Mouse (Mus musculus) limb, embryonic 10.5 days (tissue): Measurements from ENCODE around the gene Stum. TPM values are rescaled to one million over a fixed set of nuclear protein-coding genes. Genes with fewer than 3 reads are reported as not detected.

Experiments used
- DNase-seq: peaks from one replicate; pipeline ENCODE4 v3.0.0-alpha.2; 2017; ENCODE audit warnings: low spot score
- H3K27ac ChIP-seq: fragments of 300-500 bp; sonication (generic); 2 replicates; pipeline ENCODE4 v1.5.1; 2016; ENCODE audit warnings: mild to moderate bottlenecking
- H3K27me3 ChIP-seq: fragments of 300-500 bp; sonication (generic); 2 replicates; pipeline ENCODE4 v1.6.1; 2016; ENCODE audit warnings: low read depth, mild to moderate bottlenecking; ENCODE audit not compliant: poor library complexity, severe bottlenecking
- H3K36me3 ChIP-seq: fragments of 300-500 bp; sonication (generic); 2 replicates; pipeline ENCODE4 v1.6.1; 2016; ENCODE audit warnings: mild to moderate bottlenecking, moderate library complexity
- H3K4me1 ChIP-seq: fragments of 300-500 bp; sonication (generic); 2 replicates; pipeline ENCODE4 v1.6.1; 2016
- H3K4me3 ChIP-seq: fragments of 300-500 bp; sonication (generic); 2 replicates; pipeline ENCODE4 v1.5.1; 2016; ENCODE audit warnings: mild to moderate bottlenecking, moderate library complexity
- H3K9me3 ChIP-seq: fragments of 300-500 bp; sonication (generic); replicated peaks from 2 replicates; pipeline ENCODE4 v1.6.1; 2016; ENCODE audit warnings: mild to moderate bottlenecking
- WGBS: fragments of 180-500 bp; shearing (Covaris S2); methylation state at CpG from one replicate; pipeline ENCODE4 v1.1.7; 2016; 5-methylcytosine and 5-hydroxymethylcytosine counted together
- polyA plus RNA-seq: library from polyadenylated mRNA; unstranded; fragments of >200 nt; fragmentation: Nextera tagmentation; extraction: Ambion mirVana; gene quantifications from 2 replicates; pipeline ENCODE4 v1.2.1, GENCODE M21; 2016

Stum gene
- polyA plus RNA-seq, 1 experiment from 2014 or later: 0.60 TPM

GRCm38 (mm10) chr1:180510879-180511278 is 27.6 kb upstream of the Stum start:
- H3K4me1 ChIP-seq: peaks cover 7% of the 10 kb centered on the region
- no peaks in the 10 kb centered on the region for H3K9me3 ChIP-seq
- H3K27ac ChIP-seq: no peak overlapping the region
- no peak overlapping the region for H3K4me3 ChIP-seq
- peaks cover 8% of the 10 kb centered on the region; the same call in 1 of the 2 replicates for H3K27me3 ChIP-seq
- WGBS: 49% methylated on average over 4 of the region's 4 CpGs
- H3K36me3 ChIP-seq: no peaks in the 10 kb centered on the region
- DNase-seq: no peak

GRCm38 (mm10) chr1:180510442-180510841 is 27.1 kb upstream of the Stum start:
- peak; percentile 32 for DNase-seq
- H3K27ac ChIP-seq: no peak overlapping the region
- H3K4me3 ChIP-seq: no peak overlapping the region
- no peaks in the 10 kb centered on the region for H3K36me3 ChIP-seq
- H3K27me3 ChIP-seq: peaks cover 8% of the 10 kb centered on the region; the same call in 1 of the 2 replicates
- no peaks in the 10 kb centered on the region for H3K9me3 ChIP-seq
- WGBS: 60% methylated on average over 15 of the region's 15 CpGs
- peaks cover 7% of the 10 kb centered on the region for H3K4me1 ChIP-seq

GRCm38 (mm10) chr1:180508662-180509061 is 25.4 kb upstream of the Stum start:
- 59% methylated on average over 7 of the region's 7 CpGs for WGBS
- Histone ChIP-seq H3K4me1 (peaks cover 7% of the 10 kb centered on the region), H3K4me3 (no peak overlapping the region), H3K9me3 (no peaks in the 10 kb centered on the region), H3K36me3 (no peaks in the 10 kb centered on the region), H3K27ac (no peak overlapping the region), H3K27me3 (peaks cover 8% of the 10 kb centered on the region; the same call in 1 of the 2 replicates)
- no peak for DNase-seq

GRCm38 (mm10) chr1:180507291-180507791 is 24.0 kb upstream of the Stum start:
- DNase-seq: no peak
- Histone ChIP-seq H3K27me3 (peaks cover 8% of the 10 kb centered on the region; the same call in 1 of the 2 replicates), H3K9me3 (no peaks in the 10 kb centered on the region), H3K4me1 (peaks cover 13% of the 10 kb centered on the region), H3K4me3 (no peak overlapping the region), H3K27ac (no peak overlapping the region), H3K36me3 (no peaks in the 10 kb centered on the region)
- 82% methylated on average over 7 of the region's 7 CpGs for WGBS

GRCm38 (mm10) chr1:180506341-180506740 is 23.0 kb upstream of the Stum start:
- Histone ChIP-seq H3K4me1 (peaks cover 13% of the 10 kb centered on the region), H3K27ac (no peak overlapping the region), H3K36me3 (no peaks in the 10 kb centered on the region), H3K9me3 (no peaks in the 10 kb centered on the region), H3K4me3 (no peak overlapping the region), H3K27me3 (peaks cover 8% of the 10 kb centered on the region; the same call in 1 of the 2 replicates)
- 89% methylated on average over 7 of the region's 7 CpGs for WGBS
- DNase-seq: no peak

- 89% methylated on average over 5 of the region's 5 CpGs for WGBS
- Histone ChIP-seq H3K4me3 (no peak overlapping the region), H3K4me1 (peaks cover 10% of the 10 kb centered on the region), H3K36me3 (no peaks in the 10 kb centered on the region), H3K27me3 (peaks cover 8% of the 10 kb centered on the region; the same call in 1 of the 2 replicates), H3K27ac (no peak overlapping the region), H3K9me3 (no peaks in the 10 kb centered on the region)
- no peak for DNase-seq
Observed at GRCm38 (mm10) chr1:180504899-180505298, 21.6 kb upstream of the Stum start.

GRCm38 (mm10) chr1:180503484-180503883 is 20.2 kb upstream of the Stum start:
- no peak for DNase-seq
- no peaks in the 10 kb centered on the region for H3K36me3 ChIP-seq
- 67% methylated on average over 5 of the region's 5 CpGs for WGBS
- H3K4me3 ChIP-seq: no peak overlapping the region
- no peaks in the 10 kb centered on the region for H3K9me3 ChIP-seq
- H3K27ac ChIP-seq: no peak overlapping the region; the same call in 1 of the 2 replicates
- H3K4me1 ChIP-seq: peaks cover 11% of the 10 kb centered on the region
- peaks cover under 1% of the 10 kb centered on the region; the same call in 1 of the 2 replicates for H3K27me3 ChIP-seq

GRCm38 (mm10) chr1:180502566-180502965 is 19.3 kb upstream of the Stum start:
- WGBS: 69% methylated on average over 4 of the region's 4 CpGs
- Histone ChIP-seq H3K27ac (no peak overlapping the region; the same call in 1 of the 2 replicates), H3K27me3 (no peaks in the 10 kb centered on the region), H3K4me1 (peaks cover 11% of the 10 kb centered on the region), H3K36me3 (no peaks in the 10 kb centered on the region), H3K4me3 (no peak overlapping the region), H3K9me3 (no peaks in the 10 kb centered on the region)
- no peak for DNase-seq

- no peak for DNase-seq
- Histone ChIP-seq H3K4me3 (no peak overlapping the region), H3K9me3 (no peaks in the 10 kb centered on the region), H3K27ac (no peak overlapping the region), H3K27me3 (no peaks in the 10 kb centered on the region), H3K36me3 (no peaks in the 10 kb centered on the region), H3K4me1 (peaks cover 11% of the 10 kb centered on the region)
- 91% methylated on average over 5 of the region's 5 CpGs for WGBS
Observed at GRCm38 (mm10) chr1:180500641-180501040, 17.3 kb upstream of the Stum start.

GRCm38 (mm10) chr1:180500218-180500617 is 16.9 kb upstream of the Stum start:
- no peak for DNase-seq
- 54% methylated on average over 4 of the region's 4 CpGs for WGBS
- H3K4me1 ChIP-seq: peaks cover 11% of the 10 kb centered on the region
- H3K4me3 ChIP-seq: no peak overlapping the region
- no peaks in the 10 kb centered on the region for H3K36me3 ChIP-seq
- no peaks in the 10 kb centered on the region for H3K9me3 ChIP-seq
- no peaks in the 10 kb centered on the region for H3K27me3 ChIP-seq
- H3K27ac ChIP-seq: no peak overlapping the region

GRCm38 (mm10) chr1:180499766-180500165 is 16.5 kb upstream of the Stum start:
- Histone ChIP-seq H3K36me3 (no peaks in the 10 kb centered on the region), H3K27ac (no peak overlapping the region), H3K4me3 (no peak overlapping the region), H3K4me1 (peaks cover 11% of the 10 kb centered on the region), H3K9me3 (no peaks in the 10 kb centered on the region), H3K27me3 (no peaks in the 10 kb centered on the region)
- DNase-seq: no peak
- 86% methylated on average over 3 of the region's 3 CpGs for WGBS

- no peaks in the 10 kb centered on the region for H3K9me3 ChIP-seq
- H3K36me3 ChIP-seq: no peaks in the 10 kb centered on the region
- H3K4me3 ChIP-seq: no peak overlapping the region
Observed at GRCm38 (mm10) chr1:180492777-180493176, 9.5 kb upstream of the Stum start.

GRCm38 (mm10) chr1:180485346-180485745 is 2.0 kb upstream of the Stum start:
- no peak overlapping the region for H3K27ac ChIP-seq
- peaks cover 33% of the 10 kb centered on the region for H3K4me1 ChIP-seq
- no peaks in the 10 kb centered on the region for H3K9me3 ChIP-seq
- WGBS: 89% methylated on average over 5 of the region's 5 CpGs
- no peaks in the 10 kb centered on the region for H3K36me3 ChIP-seq
- H3K27me3 ChIP-seq: peaks cover 58% of the 10 kb centered on the region
- no peak overlapping the region for H3K4me3 ChIP-seq
- no peak for DNase-seq

More at GRCm38 (mm10) chr1:180492777-180493176, 9.5 kb upstream of the Stum start:
- no peak for DNase-seq
- Histone ChIP-seq H3K27me3 (no peaks in the 10 kb centered on the region), H3K27ac (no peak overlapping the region), H3K4me1 (no peaks in the 10 kb centered on the region)
- WGBS: 90% methylated on average over 9 of the region's 9 CpGs
